Mouse (Mus musculus): ENCODE data around the gene Kcnj6.
"Not testable (repeated sequence)": the region's sequence is repeated elsewhere in the genome, so short reads cannot be mapped to it uniquely, and the experiment has no call there.

Kcnj6 gene

GRCm38 (mm10) chr16:94852407-94853160 is 144.9 kb downstream of the Kcnj6 start:
- DNase-seq (ENCODE audit: low spot score in 2 of 2) = no peak

DNA sequence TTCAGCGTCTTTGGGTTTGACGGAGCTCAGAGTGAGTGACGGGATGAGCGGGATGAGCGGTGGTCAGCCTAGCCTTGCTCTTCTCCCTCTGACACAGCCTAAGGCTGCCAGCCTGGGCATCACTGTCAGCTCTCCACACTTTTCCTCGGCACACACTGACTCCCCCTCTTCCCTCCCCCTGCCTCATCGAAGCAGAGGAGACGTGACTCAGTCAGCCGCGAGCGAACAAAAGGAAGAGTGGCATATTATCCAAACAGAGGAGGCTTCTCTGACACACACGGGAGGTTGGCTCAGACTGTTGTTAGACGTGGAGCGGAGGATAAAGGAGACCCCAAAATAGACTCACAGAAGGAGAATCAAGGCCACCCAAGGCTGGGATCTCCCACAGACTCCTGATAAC is 147.1 kb downstream of the Kcnj6 start:
- DNase-seq (ENCODE audit: low spot score in 2 of 2) = no peak

- no peak for DNase-seq (ENCODE audit: low spot score in 2 of 2)
These were observed 151.5 kb downstream of the Kcnj6 start for GRCm38 (mm10) chr16:94845996-94846395.

GRCm38 (mm10) chr16:94844769-94845168 is 152.7 kb downstream of the Kcnj6 start:
- no peak for DNase-seq (ENCODE audit: low spot score in 2 of 2)

DNA sequence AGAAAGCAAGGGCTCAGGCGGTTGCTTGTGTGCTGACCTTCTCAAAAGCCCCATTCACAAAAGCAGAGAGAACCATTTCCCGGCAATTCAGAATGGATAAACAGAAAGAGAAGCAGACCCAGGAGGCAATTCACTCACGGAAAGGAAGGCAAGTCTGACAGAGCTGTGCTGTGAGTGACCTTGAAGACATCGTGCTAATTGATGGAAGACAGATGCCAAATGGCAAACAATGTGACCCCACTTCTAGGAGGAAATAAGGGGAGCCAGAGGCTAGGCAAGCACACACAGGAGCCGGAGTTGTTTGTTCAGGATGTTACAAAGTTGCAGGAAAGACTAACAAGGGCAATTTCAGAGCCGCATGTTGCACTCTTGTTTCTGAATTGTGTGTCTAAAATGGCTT is 158.1 kb downstream of the Kcnj6 start:
- DNase-seq (ENCODE audit: low spot score in 2 of 2) = no peak

DNA sequence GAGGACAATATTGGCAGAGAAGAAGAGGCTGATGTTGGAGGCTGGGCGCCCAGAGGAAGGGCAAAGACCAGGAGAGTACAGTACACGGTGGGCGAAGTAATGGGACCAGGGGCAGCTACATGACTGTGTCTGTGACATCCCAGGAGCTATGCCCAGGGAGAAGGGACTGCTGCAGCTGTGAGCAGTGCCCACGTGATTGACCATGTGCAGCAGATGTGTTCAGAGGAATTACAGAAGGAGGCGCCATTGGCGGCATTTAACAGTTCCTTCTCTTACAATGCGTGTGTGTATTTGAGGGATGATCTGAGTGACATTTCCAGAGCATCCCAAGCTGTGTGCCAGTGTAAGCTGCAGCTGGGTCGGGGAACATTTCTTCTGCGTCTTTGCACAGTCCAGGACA is 159.6 kb downstream of the Kcnj6 start:
- DNase-seq (ENCODE audit: low spot score in 2 of 2) = no peak

DNA sequence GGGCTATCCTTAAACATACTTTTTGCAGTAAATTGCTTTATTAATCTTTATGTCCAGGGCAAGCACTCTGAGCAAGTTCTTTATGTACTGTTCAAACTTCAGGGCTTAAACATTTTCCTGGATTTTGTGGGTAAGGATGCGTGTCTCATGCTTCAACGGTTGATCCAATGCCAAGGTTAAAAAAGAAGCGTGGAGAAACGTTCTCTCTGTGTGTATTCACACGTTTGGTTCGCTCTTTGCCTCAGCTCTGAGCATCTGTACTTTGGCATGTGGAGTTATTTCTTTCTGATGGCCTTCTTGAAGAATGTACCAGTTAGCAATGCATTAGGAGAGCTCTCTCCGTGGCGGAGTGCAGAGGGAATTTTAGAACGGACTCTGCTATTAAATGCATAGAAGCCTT is 163.0 kb downstream of the Kcnj6 start:
- DNase-seq (ENCODE audit: low spot score in 2 of 2) = no peak

DNA sequence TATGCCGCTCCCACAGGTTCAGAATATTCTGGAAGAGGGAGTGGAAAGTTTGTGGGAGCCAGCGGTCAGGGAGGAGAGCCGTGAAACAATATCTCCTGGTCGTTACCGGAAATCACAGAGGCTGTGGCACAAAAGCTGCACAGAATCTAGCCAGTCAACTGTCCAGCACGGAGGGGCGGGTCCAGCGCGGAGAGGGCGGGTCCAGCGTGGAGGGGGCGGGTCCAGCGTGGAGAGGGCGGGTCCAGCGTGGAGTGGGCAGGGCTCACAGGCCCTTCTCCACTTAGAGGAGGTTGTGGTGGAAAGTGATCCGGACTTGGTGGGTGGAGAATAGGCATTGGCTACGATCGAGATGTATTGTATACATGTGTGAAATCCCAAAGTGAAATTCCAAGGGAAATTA is 169.3 kb downstream of the Kcnj6 start:
- DNase-seq (ENCODE audit: low spot score in 2 of 2) = no peak

- no peak for DNase-seq (ENCODE audit: low spot score in 2 of 2)
These were observed 170.4 kb downstream of the Kcnj6 start for GRCm38 (mm10) chr16:94827092-94827585.

DNA sequence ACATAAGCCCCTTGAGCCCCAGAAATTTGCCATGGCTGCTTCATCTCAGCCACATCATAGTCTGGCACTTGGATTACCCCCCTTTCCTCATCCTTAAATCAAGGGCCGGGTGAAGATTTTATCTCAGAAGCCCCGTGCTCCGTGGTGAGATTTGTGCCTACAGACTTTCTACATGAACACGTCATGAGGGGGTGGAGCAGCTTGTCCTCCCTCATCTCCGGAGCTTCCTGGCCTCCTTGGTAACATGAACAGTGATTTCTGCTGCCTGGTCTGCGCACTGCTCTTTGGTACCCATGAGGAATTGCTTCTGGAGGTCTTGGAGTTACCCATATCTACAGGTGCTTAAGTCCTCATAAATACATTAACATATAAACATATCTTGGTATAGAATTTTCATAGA is 172.2 kb downstream of the Kcnj6 start:
- DNase-seq (ENCODE audit: low spot score in 2 of 2) = no peak

DNA sequence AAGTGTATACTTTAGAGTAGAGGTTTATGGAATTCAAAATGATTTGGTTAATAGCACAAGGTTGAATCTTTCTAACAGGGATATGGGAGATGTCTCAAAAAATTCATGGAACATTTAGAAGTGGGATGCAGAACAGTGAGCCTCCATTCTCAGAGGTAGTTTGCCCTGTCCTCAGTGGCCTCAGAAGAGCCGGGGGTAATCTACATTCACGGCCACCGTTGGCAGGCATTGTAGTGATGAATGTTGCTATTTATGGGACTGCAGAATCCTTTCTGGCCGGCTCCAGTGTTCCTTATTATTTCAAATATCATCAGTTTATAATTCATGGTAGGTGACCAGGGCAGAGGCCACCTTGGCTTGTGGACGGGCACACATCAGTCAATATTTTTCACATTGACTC is 174.9 kb downstream of the Kcnj6 start:
- DNase-seq (ENCODE audit: low spot score in 2 of 2) = no peak

GRCm38 (mm10) chr16:94821610-94822009 is 175.9 kb downstream of the Kcnj6 start:
- no peak for DNase-seq (ENCODE audit: low spot score in 2 of 2)

DNA sequence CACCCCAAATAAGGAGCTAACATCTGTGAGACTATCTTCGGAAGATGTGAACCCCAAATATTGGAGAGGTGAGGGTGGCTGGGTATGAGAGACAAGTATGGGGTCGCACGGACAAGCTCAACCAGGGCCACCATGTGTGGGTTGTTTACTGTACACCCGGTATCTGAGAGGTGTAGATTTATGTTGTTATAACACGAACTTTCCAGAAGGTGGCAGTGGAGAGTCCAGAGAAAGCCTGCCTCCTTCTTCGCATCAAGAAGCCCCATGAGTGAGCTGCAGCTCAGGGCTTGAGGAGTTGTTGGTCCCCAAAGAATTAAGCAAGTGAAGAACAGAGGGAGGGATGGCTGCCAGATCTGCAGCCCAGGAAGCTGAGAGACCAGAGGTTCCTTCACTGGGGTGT is 181.1 kb downstream of the Kcnj6 start:
- DNase-seq (ENCODE audit: low spot score in 2 of 2) = no peak

DNA sequence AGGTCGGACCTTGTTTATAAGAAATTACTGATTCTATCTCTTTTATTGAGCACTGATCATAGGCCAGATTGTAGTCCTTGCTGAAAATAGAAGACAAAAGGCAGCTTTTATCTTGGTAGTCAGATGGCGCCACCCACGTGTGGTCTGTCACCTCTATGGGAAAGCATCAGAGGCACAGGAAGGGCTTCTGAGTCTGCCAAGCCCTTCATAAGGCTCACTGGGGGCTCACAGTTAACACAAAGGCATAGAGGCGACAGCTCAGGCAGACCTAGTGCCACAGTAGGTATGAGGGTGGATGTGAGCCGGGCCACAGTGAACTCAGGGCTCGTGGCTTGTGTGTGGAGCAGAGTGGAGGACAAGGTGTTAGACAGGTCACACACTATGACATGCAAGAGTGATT is 181.6 kb downstream of the Kcnj6 start:
- no peak for DNase-seq (ENCODE audit: low spot score in 2 of 2)

DNA sequence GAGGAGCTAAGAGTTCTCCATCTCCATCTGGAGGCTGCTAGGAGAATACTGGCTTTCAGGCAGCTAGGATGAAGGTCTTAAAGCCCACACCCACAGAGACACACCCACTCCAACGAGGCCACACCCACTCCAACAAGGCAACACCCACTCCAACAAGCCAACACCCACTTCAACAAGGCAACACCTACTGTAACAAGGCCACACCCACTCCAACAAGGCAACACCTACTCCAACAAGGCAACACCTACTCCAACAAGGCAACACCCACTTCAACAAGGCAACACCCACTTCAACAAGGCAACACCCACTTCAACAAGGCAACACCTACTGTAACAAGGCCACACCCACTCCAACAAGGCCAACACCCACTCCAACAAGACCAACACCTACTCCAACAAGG is 188.2 kb downstream of the Kcnj6 start:
- DNase-seq (ENCODE audit: low spot score in 2 of 2) = not testable (repeated sequence)

GRCm38 (mm10) chr16:94798241-94798640 is 199.3 kb downstream of the Kcnj6 start:
- DNase-seq (ENCODE audit: low spot score in 2 of 2) = no peak

- DNase-seq (ENCODE audit: low spot score in 2 of 2) = no peak
These were observed 200.1 kb downstream of the Kcnj6 start for GRCm38 (mm10) chr16:94797366-94797765.

GRCm38 (mm10) chr16:94793041-94793440 is 204.5 kb downstream of the Kcnj6 start:
- DNase-seq (ENCODE audit: low spot score in 2 of 2) = no peak

- DNase-seq (ENCODE audit: low spot score in 2 of 2) = no peak
These were observed 207.5 kb downstream of the Kcnj6 start for GRCm38 (mm10) chr16:94789958-94790357.

GRCm38 (mm10) chr16:94788716-94789115 is 208.8 kb downstream of the Kcnj6 start:
- no peak for DNase-seq (ENCODE audit: low spot score in 2 of 2)

GRCm38 (mm10) chr16:94788165-94788564 is 209.3 kb downstream of the Kcnj6 start:
- peak in 1 of 2 experiments; percentile 22 for DNase-seq (ENCODE audit: low spot score in 2 of 2)

- no peak for DNase-seq (ENCODE audit: low spot score in 2 of 2)
These were observed 211.6 kb downstream of the Kcnj6 start for GRCm38 (mm10) chr16:94785873-94786272.

DNA sequence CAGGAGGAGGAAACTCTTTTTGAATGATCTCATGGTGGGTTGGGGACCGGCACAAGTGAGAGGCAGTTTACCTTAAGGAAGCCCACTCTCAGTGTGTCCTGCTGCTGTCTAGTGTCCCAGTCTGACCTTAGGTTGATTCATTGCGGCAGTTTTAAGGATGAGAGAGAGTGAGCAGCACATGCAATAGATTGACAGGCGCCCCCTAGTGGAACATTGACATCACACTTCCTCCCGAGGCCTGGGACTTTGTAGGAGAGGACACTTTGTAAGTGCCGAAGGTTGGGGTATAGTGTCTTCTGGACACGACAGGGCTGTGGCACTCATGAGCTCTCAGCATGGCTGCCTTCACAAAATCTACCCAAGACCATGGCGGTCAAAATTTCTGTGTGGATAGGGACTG is 213.8 kb downstream of the Kcnj6 start:
- no peak for DNase-seq (ENCODE audit: low spot score in 2 of 2)

Measured in urinary bladder, postnatal 36 days (tissue).